Mouse (Mus musculus): Measurements from ENCODE around the gene Grap2. TPM values are rescaled to one million over a fixed set of nuclear protein-coding genes. Genes with fewer than 3 reads are reported as not detected.
"Not testable (repeated sequence)": the region's sequence is repeated elsewhere in the genome, so short reads cannot be mapped to it uniquely, and the experiment has no call there.

Gene Grap2
- polyA plus RNA-seq, 1 experiment from 2014 or later, result 3.8 TPM

GRCm38 (mm10) chr15:80572811-80573520 lies 572 bp downstream of the Grap2 start:
- Histone ChIP-seq H3K27me3 (ENCODE audit: control insufficient read depth, insufficient read depth, low read length) (peaks cover 5% of the 10 kb centered on the region; the same call in 1 of the 2 replicates), H3K4me3 (ENCODE audit: low read depth, low read length) (no peak overlapping the region), H3K4me1 (ENCODE audit: control insufficient read depth, insufficient read depth, low read length) (no peaks in the 10 kb centered on the region), H3K36me3 (ENCODE audit: control insufficient read depth, insufficient read depth, low read length) (no peaks in the 10 kb centered on the region), H3K27ac (replicated peaks; ENCODE audit: low read depth, low read length) (no peak overlapping the region), H3K9me3 (ENCODE audit: control insufficient read depth, low read length) (no peaks in the 10 kb centered on the region), H3K4me2 (ENCODE audit: low read depth, severe bottlenecking) (no peak overlapping the region), H3K9ac (ENCODE audit: low read length) (no peak overlapping the region)
- no peak for ATAC-seq (ENCODE audit: insufficient number of reproducible peaks, low FRiP score, low TSS enrichment, low read depth)
- no peak for DNase-seq (ENCODE audit: low spot score)
- WGBS, result 78% methylated on average over 9 of the region's 9 CpGs

GRCm38 (mm10) chr15:80574211-80575040 lies 2.0 kb downstream of the Grap2 start:
- Histone ChIP-seq H3K4me2 (ENCODE audit: low read depth, severe bottlenecking) (no peak overlapping the region), H3K4me1 (ENCODE audit: control insufficient read depth, insufficient read depth, low read length) (no peaks in the 10 kb centered on the region), H3K27me3 (ENCODE audit: control insufficient read depth, insufficient read depth, low read length) (peaks cover 5% of the 10 kb centered on the region; the same call in 1 of the 2 replicates), H3K9me3 (ENCODE audit: control insufficient read depth, low read length) (no peaks in the 10 kb centered on the region), H3K36me3 (ENCODE audit: control insufficient read depth, insufficient read depth, low read length) (no peaks in the 10 kb centered on the region), H3K9ac (ENCODE audit: low read length) (no peak overlapping the region), H3K4me3 (ENCODE audit: low read depth, low read length) (no peak overlapping the region), H3K27ac (replicated peaks; ENCODE audit: low read depth, low read length) (no peak overlapping the region)
- 93% methylated on average over 17 of the region's 17 CpGs for WGBS
- DNase-seq (ENCODE audit: low spot score) (no peak), ATAC-seq (ENCODE audit: insufficient number of reproducible peaks, low FRiP score, low TSS enrichment, low read depth) (no peak)

GRCm38 (mm10) chr15:80575817-80576370 lies 3.5 kb downstream of the Grap2 start:
- Histone ChIP-seq H3K27ac (replicated peaks; ENCODE audit: low read depth, low read length) (no peak overlapping the region), H3K36me3 (ENCODE audit: control insufficient read depth, insufficient read depth, low read length) (no peaks in the 10 kb centered on the region), H3K27me3 (ENCODE audit: control insufficient read depth, insufficient read depth, low read length) (peaks cover 5% of the 10 kb centered on the region; the same call in 1 of the 2 replicates), H3K4me3 (ENCODE audit: low read depth, low read length) (no peak overlapping the region), H3K4me2 (ENCODE audit: low read depth, severe bottlenecking) (no peak overlapping the region), H3K4me1 (ENCODE audit: control insufficient read depth, insufficient read depth, low read length) (no peaks in the 10 kb centered on the region), H3K9me3 (ENCODE audit: control insufficient read depth, low read length) (no peaks in the 10 kb centered on the region), H3K9ac (ENCODE audit: low read length) (no peak overlapping the region)
- DNase-seq (ENCODE audit: low spot score), result no peak
- WGBS, result 93% methylated on average over 13 of the region's 13 CpGs
- no peak for ATAC-seq (ENCODE audit: insufficient number of reproducible peaks, low FRiP score, low TSS enrichment, low read depth)

GRCm38 (mm10) chr15:80576415-80576994 lies 4.1 kb downstream of the Grap2 start:
- WGBS, result 80% methylated on average over 11 of the region's 11 CpGs
- Histone ChIP-seq H3K4me1 (ENCODE audit: control insufficient read depth, insufficient read depth, low read length) (no peaks in the 10 kb centered on the region), H3K36me3 (ENCODE audit: control insufficient read depth, insufficient read depth, low read length) (no peaks in the 10 kb centered on the region), H3K27me3 (ENCODE audit: control insufficient read depth, insufficient read depth, low read length) (peaks cover 5% of the 10 kb centered on the region; the same call in 1 of the 2 replicates), H3K27ac (replicated peaks; ENCODE audit: low read depth, low read length) (no peak overlapping the region), H3K4me3 (ENCODE audit: low read depth, low read length) (no peak overlapping the region), H3K4me2 (ENCODE audit: low read depth, severe bottlenecking) (no peak overlapping the region), H3K9me3 (ENCODE audit: control insufficient read depth, low read length) (no peaks in the 10 kb centered on the region), H3K9ac (ENCODE audit: low read length) (no peak overlapping the region)
- ATAC-seq (ENCODE audit: insufficient number of reproducible peaks, low FRiP score, low TSS enrichment, low read depth), result no peak
- DNase-seq (ENCODE audit: low spot score), result no peak

- ATAC-seq (ENCODE audit: insufficient number of reproducible peaks, low FRiP score, low TSS enrichment, low read depth) (no peak), DNase-seq (ENCODE audit: low spot score) (no peak)
- WGBS, result 23% methylated on average over 22 of the region's 22 CpGs
- Histone ChIP-seq H3K9ac (ENCODE audit: low read length) (no peak overlapping the region), H3K9me3 (ENCODE audit: control insufficient read depth, low read length) (no peaks in the 10 kb centered on the region), H3K27me3 (ENCODE audit: control insufficient read depth, insufficient read depth, low read length) (peaks cover 5% of the 10 kb centered on the region; the same call in 1 of the 2 replicates), H3K4me3 (ENCODE audit: low read depth, low read length) (no peak overlapping the region), H3K36me3 (ENCODE audit: control insufficient read depth, insufficient read depth, low read length) (no peaks in the 10 kb centered on the region), H3K27ac (replicated peaks; ENCODE audit: low read depth, low read length) (no peak overlapping the region), H3K4me2 (ENCODE audit: low read depth, severe bottlenecking) (no peak overlapping the region), H3K4me1 (ENCODE audit: control insufficient read depth, insufficient read depth, low read length) (no peaks in the 10 kb centered on the region)
These were observed 5.0 kb downstream of the Grap2 start for GRCm38 (mm10) chr15:80577166-80577960.

GRCm38 (mm10) chr15:80579121-80579520 lies 6.7 kb downstream of the Grap2 start:
- Histone ChIP-seq H3K4me1 (ENCODE audit: control insufficient read depth, insufficient read depth, low read length) (no peaks in the 10 kb centered on the region), H3K4me3 (ENCODE audit: low read depth, low read length) (no peak overlapping the region), H3K36me3 (ENCODE audit: control insufficient read depth, insufficient read depth, low read length) (no peaks in the 10 kb centered on the region), H3K27me3 (ENCODE audit: control insufficient read depth, insufficient read depth, low read length) (peaks cover 5% of the 10 kb centered on the region; the same call in 1 of the 2 replicates), H3K27ac (replicated peaks; ENCODE audit: low read depth, low read length) (no peak overlapping the region), H3K4me2 (ENCODE audit: low read depth, severe bottlenecking) (no peak overlapping the region), H3K9ac (ENCODE audit: low read length) (no peak overlapping the region), H3K9me3 (ENCODE audit: control insufficient read depth, low read length) (no peaks in the 10 kb centered on the region)
- no peak for ATAC-seq (ENCODE audit: insufficient number of reproducible peaks, low FRiP score, low TSS enrichment, low read depth)
- 37% methylated on average over 3 of the region's 3 CpGs for WGBS
- DNase-seq (ENCODE audit: low spot score), result no peak

- not testable (repeated sequence) for H3K9ac ChIP-seq (ENCODE audit: low read length); H3K27me3 ChIP-seq (ENCODE audit: control insufficient read depth, insufficient read depth, low read length); ATAC-seq (ENCODE audit: insufficient number of reproducible peaks, low FRiP score, low TSS enrichment, low read depth); H3K9me3 ChIP-seq (ENCODE audit: control insufficient read depth, low read length); H3K36me3 ChIP-seq (ENCODE audit: control insufficient read depth, insufficient read depth, low read length); H3K4me2 ChIP-seq (ENCODE audit: low read depth, severe bottlenecking); DNase-seq (ENCODE audit: low spot score); H3K4me3 ChIP-seq (ENCODE audit: low read depth, low read length); H3K27ac ChIP-seq (replicated peaks; ENCODE audit: low read depth, low read length); H3K4me1 ChIP-seq (ENCODE audit: control insufficient read depth, insufficient read depth, low read length)
- WGBS, result 66% methylated on average over 1 of the region's 1 CpGs
These were observed 8.2 kb downstream of the Grap2 start for GRCm38 (mm10) chr15:80580585-80580984.

All from limb, embryonic 11.5 days (tissue).